Mouse (Mus musculus): ENCODE measurements around the gene Prr9. TPM values are rescaled to one million over a fixed set of nuclear protein-coding genes. Genes with fewer than 3 reads are reported as not detected.

Gene Prr9
- total RNA-seq (2023), result not detected

GRCm38 (mm10) chr3:92123847-92124246 is at the start of gene Prr9:
Prr9 (minus strand) TSS chr3:92123947.

GRCm38 (mm10) chr3:92142644-92143043 is 18.9 kb upstream of the Prr9 start, which contains the start of gene Lelp1:
Lelp1 (minus strand) TSS chr3:92142744.

GRCm38 (mm10) chr3:92083042-92083441 is 40.7 kb downstream of the Prr9 start, which contains the start of gene Lor:
Lor (minus strand) TSS chr3:92083142.

Other genes with a start within 250 kb of the Prr9 start
- gene Pglyrp3, start 109.4 kb downstream of the Prr9 start, total RNA-seq (2023), result not detected
- not detected for gene Lor, start 40.8 kb downstream of the Prr9 start, total RNA-seq (2023)
- gene Lelp1, start 18.8 kb upstream of the Prr9 start, total RNA-seq (2023), result not detected
- not detected for gene Sprr2a1, start 91.9 kb upstream of the Prr9 start, total RNA-seq (2023)
- not detected for gene Sprr2a2, start 92.0 kb upstream of the Prr9 start, total RNA-seq (2023)
- not detected for gene Sprr2a3, start 161.5 kb upstream of the Prr9 start, total RNA-seq (2023)
- not detected for gene Sprr2b, start 192.7 kb upstream of the Prr9 start, total RNA-seq (2023)
- gene Sprr2d, start 215.2 kb upstream of the Prr9 start, total RNA-seq (2023), result not detected
- gene Sprr2e, start 228.2 kb upstream of the Prr9 start, total RNA-seq (2023), result not detected
- not detected for gene Sprr2f, start 241.2 kb upstream of the Prr9 start, total RNA-seq (2023)

All from monocyte, adult 59 days (primary cell).